Mouse (Mus musculus) stomach, postnatal 0 days (tissue): ENCODE measurements around the gene Vsnl1. TPM values are rescaled to one million over a fixed set of nuclear protein-coding genes. Genes with fewer than 3 reads are reported as not detected.

Experiments
- ATAC-seq: fragments of 200-750 bp; cut with Nextera tagmentation; 2 replicates; pipeline ENCODE4 v1.8.0; 2017; ENCODE audit not compliant: low FRiP score, low TSS enrichment
- DNase-seq: peaks from one replicate; pipeline ENCODE4 v3.0.0-alpha.2; 2016; ENCODE audit warnings: low spot score
- H3K27ac ChIP-seq: fragments of 300-500 bp; sonication (generic); replicated peaks from 2 replicates; pipeline ENCODE4 v1.5.1; 2014; ENCODE audit warnings: mild to moderate bottlenecking, control low read depth
- H3K27me3 ChIP-seq: fragments of 300-500 bp; sonication (generic); 2 replicates; pipeline ENCODE4 v1.6.1; 2014; ENCODE audit warnings: low read length; ENCODE audit not compliant: control insufficient read depth, insufficient read depth
- H3K36me3 ChIP-seq: fragments of 300-500 bp; sonication (generic); 2 replicates; pipeline ENCODE4 v1.6.1; 2014; ENCODE audit warnings: low read length, mixed read lengths; ENCODE audit not compliant: control insufficient read depth, insufficient read depth
- H3K4me1 ChIP-seq: fragments of 300-500 bp; sonication (generic); replicated peaks from 2 replicates; pipeline ENCODE4 v1.6.1; 2014; ENCODE audit warnings: antibody characterized with exemption; ENCODE audit not compliant: control insufficient read depth, insufficient read depth
- H3K4me2 ChIP-seq: fragments of 300-500 bp; sonication (generic); replicated peaks from 2 replicates; pipeline ENCODE4 v1.6.1; 2014; ENCODE audit warnings: low read depth, mild to moderate bottlenecking, control low read depth, moderate library complexity
- H3K4me3 ChIP-seq: fragments of 300-500 bp; sonication (generic); 2 replicates; pipeline ENCODE4 v1.5.1; 2014; ENCODE audit warnings: low read depth, low read length, control low read depth
- H3K9ac ChIP-seq: fragments of 300-500 bp; sonication (generic); 2 replicates; pipeline ENCODE4 v1.6.1; 2014; ENCODE audit warnings: mild to moderate bottlenecking, low read length, control low read depth, mixed read lengths
- H3K9me3 ChIP-seq: fragments of 300-500 bp; sonication (generic); 2 replicates; pipeline ENCODE4 v1.6.1; 2016; ENCODE audit warnings: low read length; ENCODE audit not compliant: control insufficient read depth
- CTCF ChIP-seq: IDR thresholded peaks from 2 replicates; pipeline ENCODE4 v1.5.1; 2016; ENCODE audit warnings: antibody characterized with exemption, low read depth, mild to moderate bottlenecking, moderate library complexity
- EP300 ChIP-seq: optimal IDR thresholded peaks from 2 replicates; pipeline ENCODE3; 2016; ENCODE audit warnings: antibody characterized with exemption
- WGBS: fragments of 180-500 bp; shearing (Covaris S2); extraction: QIAGEN DNeasy Blood & Tissue Kit; methylation state at CpG from one replicate; pipeline ENCODE4 v1.1.7; 2014; 5-methylcytosine and 5-hydroxymethylcytosine counted together
- polyA plus RNA-seq: library from polyadenylated mRNA; unstranded; fragments of >200 nt; fragmentation: Nextera tagmentation; extraction: Ambion mirVana; gene quantifications from 2 replicates; pipeline ENCODE4 v1.2.1, GENCODE M21; 2015

The Vsnl1 gene
- polyA plus RNA-seq, 1 experiment from 2014 or later = 0.72 TPM

DNA sequence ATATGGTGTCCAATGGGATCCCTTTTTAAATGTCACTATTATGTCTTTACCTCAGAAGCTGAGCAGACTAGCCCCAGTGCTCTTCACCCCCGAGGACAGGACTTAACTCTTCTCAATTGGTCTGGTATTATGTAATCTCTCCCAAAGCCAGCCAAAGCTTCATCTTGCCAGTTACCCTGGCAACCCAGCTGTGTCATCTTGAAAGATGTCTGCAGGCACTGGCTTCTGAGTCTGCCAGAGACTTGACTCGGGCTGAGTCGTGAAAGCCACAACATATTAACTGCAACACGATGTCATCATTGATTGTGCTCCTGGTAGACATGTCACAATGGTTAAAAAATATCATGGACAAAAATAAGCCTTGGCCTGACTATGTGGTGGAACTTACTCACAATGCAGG, 66.4 kb downstream of the Vsnl1 start:
- DNase-seq = no peak
- Histone ChIP-seq H3K36me3 (no peaks in the 10 kb centered on the region), H3K4me2 (no peak overlapping the region), H3K27ac (no peak overlapping the region), H3K9ac (no peak overlapping the region), H3K9me3 (no peaks in the 10 kb centered on the region), H3K4me3 (no peak overlapping the region), H3K27me3 (no peaks in the 10 kb centered on the region), H3K4me1 (no peaks in the 10 kb centered on the region)
- WGBS = 45% methylated on average over 4 of the region's 4 CpGs
- ATAC-seq = no peak
- no peak for TF ChIP-seq EP300
- no peak for TF ChIP-seq CTCF

DNA sequence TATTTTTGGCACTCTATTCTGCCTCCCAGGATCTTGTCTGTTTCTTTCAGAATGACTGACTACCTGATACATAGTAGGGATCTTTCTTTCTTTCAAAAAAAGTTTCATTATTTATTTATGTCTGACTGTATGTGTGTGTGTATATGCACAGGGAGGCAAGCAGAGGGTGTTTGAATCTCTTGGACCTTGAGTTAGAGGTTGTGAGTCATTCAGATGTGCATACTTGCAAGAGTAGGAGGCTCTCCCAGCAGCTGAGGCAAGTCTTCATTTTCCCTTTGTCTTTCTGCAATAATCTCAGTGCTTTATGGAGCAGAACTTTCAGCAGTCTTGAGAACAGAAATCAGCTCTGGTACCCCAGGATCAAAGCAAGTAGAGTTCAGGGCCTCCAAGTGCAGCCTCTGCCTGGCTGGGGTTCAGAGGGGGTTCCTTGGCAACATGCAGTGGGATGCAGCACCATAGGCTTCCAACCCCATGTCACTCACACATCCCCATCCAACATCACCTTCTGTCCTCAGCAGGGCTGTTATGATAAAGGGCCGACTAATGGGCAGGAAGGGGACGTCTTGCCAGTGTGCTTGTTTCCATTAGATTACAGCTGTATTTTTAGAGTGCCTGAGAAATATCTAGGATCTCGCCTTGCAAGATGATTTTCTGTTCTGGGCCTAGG, 69.2 kb downstream of the Vsnl1 start:
- H3K4me2 ChIP-seq = no peak overlapping the region
- no peaks in the 10 kb centered on the region for H3K4me1 ChIP-seq
- ATAC-seq = no peak
- no peaks in the 10 kb centered on the region for H3K9me3 ChIP-seq
- no peak overlapping the region for H3K9ac ChIP-seq
- no peaks in the 10 kb centered on the region for H3K36me3 ChIP-seq
- no peak overlapping the region for H3K27ac ChIP-seq
- DNase-seq = no peak
- no peak overlapping the region for H3K4me3 ChIP-seq
- 47% methylated on average over 3 of the region's 3 CpGs for WGBS
- TF ChIP-seq EP300 = no peak
- no peak for TF ChIP-seq CTCF
- no peaks in the 10 kb centered on the region for H3K27me3 ChIP-seq

DNA sequence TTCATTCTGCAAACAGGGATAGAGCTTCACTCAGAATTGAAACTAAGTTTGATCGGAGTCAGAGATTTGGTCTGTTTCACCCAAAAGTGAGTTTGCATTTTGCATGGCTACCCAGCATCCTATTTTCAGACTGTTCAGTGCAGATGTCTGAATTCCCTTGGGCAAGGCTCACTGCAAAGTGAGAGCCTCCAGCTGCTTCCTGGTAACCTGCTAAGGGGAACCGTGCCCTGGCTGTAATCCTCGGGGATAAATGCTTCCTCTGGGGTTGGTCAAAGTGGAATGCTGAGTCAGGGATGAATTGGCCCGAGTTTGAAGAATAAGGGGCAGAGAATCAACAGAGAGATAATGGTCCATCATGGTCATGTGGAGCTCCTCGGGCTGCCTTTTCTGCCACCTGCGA, 71.5 kb downstream of the Vsnl1 start:
- 54% methylated on average over 6 of the region's 6 CpGs for WGBS
- Histone ChIP-seq H3K27me3 (no peaks in the 10 kb centered on the region), H3K9ac (no peak overlapping the region), H3K4me2 (no peak overlapping the region), H3K27ac (no peak overlapping the region), H3K4me3 (no peak overlapping the region), H3K36me3 (no peaks in the 10 kb centered on the region), H3K4me1 (no peaks in the 10 kb centered on the region), H3K9me3 (no peaks in the 10 kb centered on the region)
- DNase-seq = no peak
- no peak for TF ChIP-seq CTCF
- no peak for TF ChIP-seq EP300
- no peak for ATAC-seq

GRCm38 (mm10) chr12:11362435-11362834, 74.0 kb downstream of the Vsnl1 start:
- ATAC-seq (no peak), DNase-seq (no peak)
- Histone ChIP-seq H3K4me2 (no peak overlapping the region), H3K27me3 (no peaks in the 10 kb centered on the region), H3K9ac (no peak overlapping the region), H3K27ac (no peak overlapping the region), H3K4me3 (no peak overlapping the region), H3K4me1 (no peaks in the 10 kb centered on the region), H3K36me3 (no peaks in the 10 kb centered on the region), H3K9me3 (no peaks in the 10 kb centered on the region)
- 86% methylated on average over 6 of the region's 6 CpGs for WGBS
- no peak for TF ChIP-seq EP300
- TF ChIP-seq CTCF = no peak

DNA sequence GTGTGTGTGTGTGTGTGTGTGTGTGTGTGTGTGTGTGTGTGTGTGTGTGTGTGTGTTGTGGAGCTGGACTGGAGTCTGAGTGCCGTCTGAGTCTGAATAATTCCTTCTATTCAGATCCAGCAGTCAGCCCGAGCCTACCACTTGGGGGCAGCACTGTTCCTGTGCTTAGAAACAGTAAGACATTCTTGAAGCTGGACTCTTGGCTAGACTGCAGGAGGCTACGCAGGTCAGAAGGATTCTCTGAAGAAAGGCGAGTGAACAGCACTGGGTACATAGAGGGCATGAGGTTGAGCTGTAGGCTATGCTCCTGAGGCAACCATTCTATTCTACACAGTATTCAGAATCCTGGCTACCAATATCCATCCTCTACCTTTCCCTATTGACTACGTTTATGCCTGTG, 85.5 kb downstream of the Vsnl1 start:
- peak; percentile 59; the same call in 1 of the 2 replicates for ATAC-seq

GRCm38 (mm10) chr12:11349870-11350269, 86.5 kb downstream of the Vsnl1 start:
- Histone ChIP-seq H3K9me3 (no peaks in the 10 kb centered on the region), H3K36me3 (no peaks in the 10 kb centered on the region), H3K4me3 (no peak overlapping the region), H3K4me1 (no peaks in the 10 kb centered on the region), H3K9ac (no peak overlapping the region), H3K27me3 (no peaks in the 10 kb centered on the region), H3K4me2 (no peak overlapping the region), H3K27ac (no peak overlapping the region)
- 47% methylated on average over 5 of the region's 5 CpGs for WGBS
- DNase-seq = no peak
- no peak for ATAC-seq
- TF ChIP-seq EP300 (no peak), CTCF (no peak)

More for the DNA sequence above, 85.5 kb downstream of the Vsnl1 start:
- H3K9ac ChIP-seq = no peak overlapping the region
- H3K27me3 ChIP-seq = no peaks in the 10 kb centered on the region
- H3K4me2 ChIP-seq = no peak overlapping the region
- no peak overlapping the region for H3K27ac ChIP-seq
- peak; percentile 78 for DNase-seq
- H3K4me1 ChIP-seq = no peaks in the 10 kb centered on the region
- H3K9me3 ChIP-seq = no peaks in the 10 kb centered on the region
- TF ChIP-seq CTCF (peak; percentile 87), EP300 (no peak)
- 25% methylated on average over 5 of the region's 5 CpGs for whole genome bisulfite sequencing
- no peak overlapping the region for H3K4me3 ChIP-seq
- no peaks in the 10 kb centered on the region for H3K36me3 ChIP-seq
